Comparison of ENCODE assay signal across 7 mouse cellular contexts in genomic region chr1:39340647-39341046, GRCm38 (mm10). TPM values are rescaled to one million over a fixed set of nuclear protein-coding genes. Genes with fewer than 3 reads are reported as not detected.
DNase-seq lines count a peak whose midpoint lies in the region; ATAC-seq and TF ChIP-seq lines count a peak whose summit lies in the region.

No protein-coding gene starts in this region.

- no peaks in the 10 kb centered on the region for H3K4me1 ChIP-seq in forebrain, embryonic 13.5 days
- peaks cover 2% of the 10 kb centered on the region; the same call in 1 of the 2 replicates for H3K4me1 ChIP-seq in intestine, embryonic 16.5 days (ENCODE audit: control insufficient read depth, insufficient read depth, low read length)
- no peaks in the 10 kb centered on the region for H3K4me1 ChIP-seq in lung, adult 2 months (ENCODE audit: control insufficient read depth, insufficient read depth, low read length)
- peaks cover 2% of the 10 kb centered on the region; the same call in 1 of the 2 replicates for H3K4me1 ChIP-seq in olfactory bulb, adult 2 months (ENCODE audit: control insufficient read depth, insufficient read depth, low read length)

- WGBS in forebrain, embryonic 13.5 days: 21% methylated on average over 8 of the region's 8 CpGs
- WGBS in intestine, embryonic 16.5 days: 12% methylated on average over 8 of the region's 8 CpGs
- WGBS in lung, adult 2 months: 12% methylated on average over 8 of the region's 8 CpGs
- WGBS in olfactory bulb, adult 2 months: 19% methylated on average over 8 of the region's 8 CpGs

- H3K9me3 ChIP-seq in forebrain, embryonic 13.5 days (replicated peaks): no peaks in the 10 kb centered on the region
- H3K9me3 ChIP-seq in intestine, embryonic 16.5 days (ENCODE audit: control insufficient read depth, low read length): no peaks in the 10 kb centered on the region

- H3K36me3 ChIP-seq in forebrain, embryonic 13.5 days (ENCODE audit: poor library complexity, severe bottlenecking): no peaks in the 10 kb centered on the region
- no peaks in the 10 kb centered on the region for H3K36me3 ChIP-seq in intestine, embryonic 16.5 days (ENCODE audit: control insufficient read depth, insufficient read depth, low read length)

- TF ChIP-seq POLR2A in brain, embryonic 14.5 days (IDR thresholded peaks at IDR 0.05; ENCODE audit: borderline replicate concordance, extremely low read depth, insufficient read depth, insufficient read length, poor library complexity, severe bottlenecking): no peak
- TF ChIP-seq POLR2A in lung, adult 2 months (IDR thresholded peaks at IDR 0.05; ENCODE audit: borderline replicate concordance, extremely low read depth, low read depth, low read length): no peak
- no peak for TF ChIP-seq POLR2A in olfactory bulb, adult 2 months (IDR thresholded peaks at IDR 0.05; ENCODE audit: insufficient read depth, low read depth, low read length)

- no peak overlapping the region for H3K4me3 ChIP-seq in forebrain, embryonic 13.5 days
- H3K4me3 ChIP-seq in intestine, embryonic 16.5 days (ENCODE audit: low read length): no peak overlapping the region
- H3K4me3 ChIP-seq in lung, adult 2 months (replicated peaks; ENCODE audit: extremely low read depth, low read depth, low read length): no peak overlapping the region
- no peak overlapping the region for H3K4me3 ChIP-seq in olfactory bulb, adult 2 months (ENCODE audit: insufficient read depth, low read depth, low read length)

- TF ChIP-seq CTCF in brain, embryonic 14.5 days (IDR thresholded peaks at IDR 0.05; ENCODE audit: borderline replicate concordance, extremely low read depth, insufficient read depth, insufficient read length): peak; percentile 76
- TF ChIP-seq CTCF in lung, adult 2 months (IDR thresholded peaks at IDR 0.05; ENCODE audit: insufficient read depth, low read length): peak; percentile 69
- TF ChIP-seq CTCF in olfactory bulb, adult 2 months (IDR thresholded peaks at IDR 0.05; ENCODE audit: insufficient read depth, low read depth, low read length): peak; percentile 78

- no peak overlapping the region for H3K9ac ChIP-seq in forebrain, embryonic 13.5 days
- H3K9ac ChIP-seq in intestine, embryonic 16.5 days (ENCODE audit: low read depth, low read length): no peak overlapping the region

- ATAC-seq in forebrain, embryonic 13.5 days: peak; percentile 69
- ATAC-seq in intestine, embryonic 16.5 days: peak; percentile 53

- no peak overlapping the region for H3K27ac ChIP-seq in forebrain, embryonic 13.5 days
- H3K27ac ChIP-seq in intestine, embryonic 16.5 days (ENCODE audit: low read length): no peak overlapping the region
- H3K27ac ChIP-seq in olfactory bulb, adult 2 months (ENCODE audit: insufficient read depth, low read depth, low read length): no peak overlapping the region

- H3K27me3 ChIP-seq in forebrain, embryonic 13.5 days: 0 out of 2 replicates have a peak, but pooled peaks cover 3% of the 10 kb centered on the region
- no peaks in the 10 kb centered on the region for H3K27me3 ChIP-seq in intestine, embryonic 16.5 days (replicated peaks; ENCODE audit: control insufficient read depth, insufficient read depth, low read length)

- peak; percentile 56 for DNase-seq in 416B (ENCODE audit: low read depth)
- peak; percentile 82 for DNase-seq in CD4-positive, CD25-positive, alpha-beta regulatory T cell, adult 2 months (ENCODE audit: low read depth, low spot score)
- peak; percentile 79 for DNase-seq in brain, embryonic 14.5 days (ENCODE audit: low read depth)
- peak; percentile 48 for DNase-seq in lung, adult 2 months

- no peak overlapping the region for H3K4me2 ChIP-seq in forebrain, embryonic 13.5 days
- H3K4me2 ChIP-seq in intestine, embryonic 16.5 days (ENCODE audit: low read depth, low read length): no peak overlapping the region

RNA-seq across cellular contexts. Expression of gene Rpl31, which starts 27.0 kb away (rescaled TPM):
- 1,108 and 1,128 TPM in 2 replicates for polyA plus RNA-seq in brain, embryonic 14.5 days (2012; rRNA removed)
- polyA plus RNA-seq in forebrain, embryonic 13.5 days (2015; fragmentation: Nextera tagmentation; extraction: Ambion mirVana): 419 and 458 TPM in 2 replicates
- polyA plus RNA-seq in intestine, embryonic 16.5 days (2015; fragmentation: Nextera tagmentation; extraction: Ambion mirVana): 426 and 432 TPM in 2 replicates
- 157 and 201 TPM in 2 replicates for polyA plus RNA-seq in lung, adult 2 months (2012; rRNA removed)
- polyA plus RNA-seq in olfactory bulb, adult 2 months (2012; ENCODE audit: insufficient read depth, insufficient read length, low replicate concordance, missing spikeins): 807 TPM in 1 of 2 replicates, not detected in the other
